Mouse (Mus musculus) layer of hippocampus, postnatal 14 days (tissue): ENCODE measurements around the gene Lcmt1. TPM values are rescaled to one million over a fixed set of nuclear protein-coding genes. Genes with fewer than 3 reads are reported as not detected.

Experiments used
- DNase-seq, 2 experiments: peaks; one replicate each; pipeline ENCODE4 v3.0.0; 2021 to 2022; ENCODE audit warnings: low spot score in 2 of 2, mixed read lengths in 1 of 2
- total RNA-seq, 2 experiments: library from RNA; stranded (reverse); gene quantifications; 2 replicates each; pipeline ENCODE4 v1.2.3; 2021

Lcmt1 gene
- total RNA-seq, 2 experiments from 2014 or later: 85.1 to 87.4 TPM

- no peak for DNase-seq
Observed at GRCm38 (mm10) chr7:123452551-123452950, 83.0 kb downstream of the Lcmt1 start.

GRCm38 (mm10) chr7:123453066-123453465, 83.5 kb downstream of the Lcmt1 start:
- DNase-seq: no peak

- no peak for DNase-seq
Observed at GRCm38 (mm10) chr7:123455088-123455487, 85.5 kb downstream of the Lcmt1 start.

GRCm38 (mm10) chr7:123458309-123458708, 88.7 kb downstream of the Lcmt1 start:
- no peak for DNase-seq

- no peak for DNase-seq
Observed at GRCm38 (mm10) chr7:123459247-123459646, 89.7 kb downstream of the Lcmt1 start.

- no peak for DNase-seq
Observed at GRCm38 (mm10) chr7:123461316-123461715, 91.7 kb downstream of the Lcmt1 start.

- DNase-seq: no peak
Observed at GRCm38 (mm10) chr7:123462070-123462501, 92.5 kb downstream of the Lcmt1 start, which contains the start of gene Aqp8. Aqp8 (plus strand) TSS chr7:123462291.

- no peak for DNase-seq
Observed at GRCm38 (mm10) chr7:123463569-123463968, 94.0 kb downstream of the Lcmt1 start.

- peak; percentile 56 to 77 for DNase-seq
Observed at GRCm38 (mm10) chr7:123465692-123466387, 96.3 kb downstream of the Lcmt1 start.

- DNase-seq: no peak
Observed at GRCm38 (mm10) chr7:123467961-123468360, 98.4 kb downstream of the Lcmt1 start.

Other genes starting within 250 kb of the Lcmt1 start
- 10 to 100 TPM; 48.4 to 53.6 TPM for gene Tnrc6a, start 245.9 kb upstream of the Lcmt1 start, total RNA-seq
- gene Slc5a11, start 155.0 kb upstream of the Lcmt1 start, total RNA-seq: under 1 TPM; 0.16 to 0.19 TPM
- gene Arhgap17, start 131 bp downstream of the Lcmt1 start, total RNA-seq: 10 to 100 TPM; 20.0 to 22.6 TPM
- not detected for gene Aqp8, start 92.5 kb downstream of the Lcmt1 start, total RNA-seq
- gene Zkscan2, start 130.7 kb downstream of the Lcmt1 start, total RNA-seq: 10 to 100 TPM; 16.0 to 22.8 TPM